Mouse (Mus musculus) lung, adult 2 months (tissue): Measurements from ENCODE around the gene Gm20388.

Experiments used
- CTCF ChIP-seq: fragments of 200-500 bp; IDR thresholded peaks from 2 replicates; pipeline ENCODE4 v1.5.1; 2011; ENCODE audit warnings: mild to moderate bottlenecking, low read length, control low read depth; ENCODE audit not compliant: insufficient read depth
- POLR2A ChIP-seq: fragments of 200-500 bp; IDR thresholded peaks from 2 replicates; pipeline ENCODE4 v1.6.1; 2011; ENCODE audit warnings: low read depth, mild to moderate bottlenecking, control low read depth, low read length, borderline replicate concordance; ENCODE audit errors: extremely low read depth

DNA sequence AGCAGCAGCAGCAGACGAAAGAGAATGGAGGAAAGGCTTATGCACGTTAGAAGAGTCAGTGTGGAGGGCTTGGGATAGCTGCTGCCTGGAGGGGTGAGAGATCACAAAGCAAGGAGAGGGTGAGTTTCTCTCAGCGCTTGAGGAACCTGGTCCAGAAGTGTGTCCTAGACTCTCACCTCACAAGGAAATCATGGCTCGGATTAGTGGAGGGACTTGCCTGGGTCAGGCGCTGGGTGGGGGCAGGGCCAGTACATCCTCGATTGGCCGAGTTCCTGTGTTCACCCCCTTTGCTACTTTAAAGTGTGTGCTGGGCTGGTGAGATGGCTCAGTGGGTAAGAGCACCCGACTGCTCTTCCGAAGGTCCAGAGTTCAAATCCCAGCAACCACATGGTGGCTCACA lies 3225.2 kb downstream of the Gm20388 start:
- no peak for TF ChIP-seq CTCF
- no peak for TF ChIP-seq POLR2A
